Comparison of ENCODE assay signal across 18 mouse cellular contexts in genomic region chr12:27500516-27500915, GRCm38 (mm10).
A peak's percentile ranks its signal among the peaks of the same experiment; 100 is the strongest.
DNase-seq lines count a peak whose midpoint lies in the region; ATAC-seq and TF ChIP-seq lines count a peak whose summit lies in the region.
"Had no signal": no experiment of that assay in that cellular context is flagged by ENCODE, and none has a peak within 500 bp of the region (broad histone marks: within the 10 kb centered on the region; RNA-seq: fewer than 3 reads in every experiment).

No protein-coding gene starts in this region.

- ATAC-seq in kidney, postnatal 0 days (replicated peaks; ENCODE audit: low FRiP score, low read depth) = no peak
- ATAC-seq in embryonic facial prominence, embryonic 14.5 days (ENCODE audit: low read depth) = peak; percentile 30; the same call in 1 of the 2 replicates
- ATAC-seq in hindbrain, embryonic 11.5 days (ENCODE audit: low FRiP score) = no peak
- ATAC-seq: forebrain, embryonic 14.5 days; hindbrain, embryonic 16.5 days; liver, postnatal 0 days; Patski had no signal

- H3K27ac ChIP-seq in kidney, postnatal 0 days = no peak overlapping the region
- H3K27ac ChIP-seq in embryonic facial prominence, embryonic 14.5 days (replicated peaks; ENCODE audit: low read depth, low read length) = 0 out of 2 replicates have a peak overlapping the region, but pooled peaks have one; percentile 28
- H3K27ac ChIP-seq in hindbrain, embryonic 11.5 days (ENCODE audit: low read depth, low read length) = no peak overlapping the region
- H3K27ac ChIP-seq: midbrain, embryonic 12.5 days had no signal

- no peak overlapping the region for H3K4me2 ChIP-seq in kidney, postnatal 0 days (ENCODE audit: low read length)
- no peak overlapping the region for H3K4me2 ChIP-seq in embryonic facial prominence, embryonic 14.5 days (ENCODE audit: low read depth, low read length)
- peak overlapping the region; percentile 42 for H3K4me2 ChIP-seq in myocyte (ENCODE audit: low read depth)
- H3K4me2 ChIP-seq in hindbrain, embryonic 11.5 days (replicated peaks; ENCODE audit: low read depth, low read length) = no peak overlapping the region
- H3K4me2 ChIP-seq: midbrain, embryonic 12.5 days had no signal

- H3ac ChIP-seq in myocyte (ENCODE audit: control insufficient read depth, insufficient read length) = no peak overlapping the region

- H3K4me3 ChIP-seq in kidney, postnatal 0 days (replicated peaks; ENCODE audit: low read depth, low read length) = no peak overlapping the region
- H3K4me3 ChIP-seq in embryonic facial prominence, embryonic 14.5 days (ENCODE audit: low read depth, low read length) = no peak overlapping the region
- no peak overlapping the region for H3K4me3 ChIP-seq in myocyte
- no peak overlapping the region for H3K4me3 ChIP-seq in hindbrain, embryonic 11.5 days (ENCODE audit: low read depth, low read length)
- H3K4me3 ChIP-seq: midbrain, embryonic 12.5 days had no signal

- H3K4me1 ChIP-seq in kidney, postnatal 0 days (replicated peaks; ENCODE audit: insufficient read depth, low read length) = no peaks in the 10 kb centered on the region
- H3K4me1 ChIP-seq in embryonic facial prominence, embryonic 14.5 days (ENCODE audit: control insufficient read depth, insufficient read depth, low read length) = peaks cover 19% of the 10 kb centered on the region
- no peaks in the 10 kb centered on the region for H3K4me1 ChIP-seq in hindbrain, embryonic 11.5 days (replicated peaks; ENCODE audit: control insufficient read depth, insufficient read depth, low read length)

- no peaks in the 10 kb centered on the region for H3K9me3 ChIP-seq in kidney, postnatal 0 days (replicated peaks; ENCODE audit: low read length)
- no peaks in the 10 kb centered on the region for H3K9me3 ChIP-seq in embryonic facial prominence, embryonic 14.5 days (ENCODE audit: control insufficient read depth, low read length)
- no peaks in the 10 kb centered on the region for H3K9me3 ChIP-seq in hindbrain, embryonic 11.5 days (ENCODE audit: control insufficient read depth, low read length)
- H3K9me3 ChIP-seq: midbrain, embryonic 12.5 days had no signal

- peak; percentile 70 for DNase-seq in kidney, postnatal 0 days (ENCODE audit: low spot score)
- DNase-seq in kidney, adult 8-10 months = no peak
- peak; percentile 62 for DNase-seq in embryo, embryonic 11 days
- peak; percentile 81 for DNase-seq in embryonic facial prominence, embryonic 14.5 days (ENCODE audit: low spot score)
- no peak for DNase-seq in retina, postnatal 1 day
- no peak for DNase-seq in hindbrain, embryonic 11.5 days (ENCODE audit: low spot score)
- DNase-seq: cerebellum, adult 2 months; kidney, postnatal 4 days; layer of hippocampus, postnatal 36 days; liver, postnatal 0 days; right cerebral cortex, postnatal 25 days; thymus, postnatal 14 days had no signal

- no peaks in the 10 kb centered on the region for H3K79me2 ChIP-seq in myocyte (ENCODE audit: control insufficient read depth, insufficient read depth)

- 18% methylated on average over 5 of the region's 5 CpGs for WGBS in kidney, postnatal 0 days
- WGBS in embryonic facial prominence, embryonic 14.5 days = 14% methylated on average over 5 of the region's 5 CpGs
- WGBS in hindbrain, embryonic 11.5 days = 32% methylated on average over 5 of the region's 5 CpGs

- H3K27me3 ChIP-seq in kidney, postnatal 0 days (ENCODE audit: insufficient read depth, low read length) = no peaks in the 10 kb centered on the region
- H3K27me3 ChIP-seq in embryonic facial prominence, embryonic 14.5 days (replicated peaks; ENCODE audit: control insufficient read depth, insufficient read depth, low read length) = no peaks in the 10 kb centered on the region
- H3K27me3 ChIP-seq in myocyte (ENCODE audit: control insufficient read depth, insufficient read depth, insufficient read length) = no peaks in the 10 kb centered on the region
- H3K27me3 ChIP-seq in hindbrain, embryonic 11.5 days (ENCODE audit: control insufficient read depth, insufficient read depth, low read length) = no peaks in the 10 kb centered on the region
- H3K27me3 ChIP-seq: CH12.LX; midbrain, embryonic 12.5 days; Patski had no signal

- H3K36me3 ChIP-seq in kidney, postnatal 0 days (ENCODE audit: insufficient read depth, low read length) = no peaks in the 10 kb centered on the region
- no peaks in the 10 kb centered on the region for H3K36me3 ChIP-seq in embryonic facial prominence, embryonic 14.5 days (ENCODE audit: control insufficient read depth, insufficient read depth, low read length)
- no peaks in the 10 kb centered on the region for H3K36me3 ChIP-seq in myocyte (ENCODE audit: control insufficient read depth, insufficient read depth)
- no peaks in the 10 kb centered on the region for H3K36me3 ChIP-seq in hindbrain, embryonic 11.5 days (ENCODE audit: control insufficient read depth, insufficient read depth, low read length)
- H3K36me3 ChIP-seq: midbrain, embryonic 12.5 days had no signal

- no peak for TF ChIP-seq CTCF in kidney, postnatal 0 days (IDR thresholded peaks at IDR 0.05; ENCODE audit: low read depth)

- no peak overlapping the region for H3K9ac ChIP-seq in kidney, postnatal 0 days (ENCODE audit: low read depth, low read length)
- no peak overlapping the region for H3K9ac ChIP-seq in embryonic facial prominence, embryonic 14.5 days (ENCODE audit: low read depth, low read length)
- H3K9ac ChIP-seq in hindbrain, embryonic 11.5 days (ENCODE audit: low read depth, low read length) = no peak overlapping the region
- H3K9ac ChIP-seq: liver, postnatal 0 days; midbrain, embryonic 12.5 days had no signal

- TF ChIP-seq POLR2A in myocyte (IDR thresholded peaks at IDR 0.05; ENCODE audit: insufficient read length, low read depth) = no peak

TF ChIP-seq in myocyte, 11 proteins besides CTCF, POLR2A, EP300 and RAD21:
- TF ChIP-seq SRF (IDR thresholded peaks at IDR 0.05; ENCODE audit: control insufficient read depth, insufficient read length, low read depth) (no peak), CEBPB (IDR thresholded peaks at IDR 0.05; ENCODE audit: insufficient read depth, poor library complexity, severe bottlenecking) (0 out of 2 replicates have a peak, but pooled peaks have one; percentile 35)

Comparison
In these comparisons a context has a peak if more than half of its experiments do, and no peak if none do; other contexts are left out.
1. DNase-seq: peak in kidney, postnatal 0 days (single experiment), embryo, embryonic 11 days (single experiment) and embryonic facial prominence, embryonic 14.5 days (single experiment); none in kidney, adult 8-10 months (0 of 2), retina, postnatal 1 day (single experiment) and hindbrain, embryonic 11.5 days (single experiment).